Mouse (Mus musculus) MEL (cell line): Measurements from ENCODE around the gene Mfsd4a. TPM values are rescaled to one million over a fixed set of nuclear protein-coding genes. Genes with fewer than 3 reads are reported as not detected.

ENCODE experiments used
- DNase-seq: peaks from one replicate; pipeline ENCODE4 v3.0.0; 2011; ENCODE audit warnings: low read depth, low spot score
- H3K27ac ChIP-seq: 2 replicates; pipeline ENCODE4 v1.5.1; 2012; ENCODE audit warnings: low read depth, mild to moderate bottlenecking, control low read depth, low read length, moderate library complexity; ENCODE audit not compliant: control insufficient read depth
- H3K27me3 ChIP-seq, 2 experiments: fragments of 150-350 bp in 1 of 2; sonication (generic) in 1 of 2; 2 replicates each; pipeline ENCODE4 v1.6.1; 2012; ENCODE audit warnings: low read length in 2 of 2, mild to moderate bottlenecking in 2 of 2, improper control_type of control experiment in 1 of 2, moderate library complexity in 1 of 2; ENCODE audit not compliant: insufficient read depth in 2 of 2, control insufficient read depth in 1 of 2
- H3K36me3 ChIP-seq, 2 experiments: 2 replicates each; pipeline ENCODE4 v1.6.1; 2012 to 2014; ENCODE audit warnings: low read length in 2 of 2, improper control_type of control experiment in 1 of 2, inconsistent platforms in 1 of 2, mild to moderate bottlenecking in 1 of 2; ENCODE audit not compliant: insufficient read depth in 2 of 2, control insufficient read depth in 1 of 2
- H3K4me1 ChIP-seq, 2 experiments: fragments of 150-350 bp in 1 of 2; sonication (generic) in 1 of 2; 2 replicates each; pipeline ENCODE4 v1.6.1; 2012; ENCODE audit warnings: low read length in 2 of 2, improper control_type of control experiment in 1 of 2, mild to moderate bottlenecking in 1 of 2; ENCODE audit not compliant: insufficient read depth in 2 of 2, control insufficient read depth in 1 of 2
- H3K4me3 ChIP-seq, 2 experiments: fragments of 150-350 bp in 1 of 2; sonication (generic) in 1 of 2; 2 replicates each; pipeline ENCODE4 v1.5.1; 2012; ENCODE audit warnings: low read depth in 2 of 2, low read length in 2 of 2, mild to moderate bottlenecking in 2 of 2, moderate library complexity in 2 of 2, control low read depth in 1 of 2, improper control_type of control experiment in 1 of 2; ENCODE audit not compliant: control insufficient read depth in 1 of 2, insufficient read depth in 1 of 2
- H3K79me2 ChIP-seq: 2 replicates; pipeline ENCODE4 v1.6.1; 2012; ENCODE audit warnings: mild to moderate bottlenecking, low read length, moderate library complexity; ENCODE audit not compliant: control insufficient read depth, poor library complexity, insufficient read depth
- H3K9ac ChIP-seq: 2 replicates; pipeline ENCODE4 v1.6.1; 2012; ENCODE audit warnings: low read depth, mild to moderate bottlenecking, control low read depth, low read length, moderate library complexity; ENCODE audit not compliant: control insufficient read depth, poor library complexity, severe bottlenecking
- H3K9me3 ChIP-seq: fragments of 150-350 bp; sonication (generic); replicated peaks from 2 replicates; pipeline ENCODE4 v1.6.1; 2012; ENCODE audit warnings: mild to moderate bottlenecking, low read length, improper control_type of control experiment, moderate library complexity; ENCODE audit not compliant: insufficient read depth
- CHD1 ChIP-seq: IDR thresholded peaks from 2 replicates; pipeline ENCODE4 v1.6.1; 2012; ENCODE audit warnings: low read depth, mild to moderate bottlenecking, inconsistent platforms, low read length, improper control_type of control experiment
- CTCF ChIP-seq, 3 experiments: IDR thresholded peaks in 2 of 3; conservative IDR thresholded peaks in 1 of 3; 2 replicates each; pipeline ENCODE4 v1.5.1; 2011 to 2012; ENCODE audit warnings: low read length in 3 of 3, low read depth in 2 of 3, mild to moderate bottlenecking in 2 of 3, improper control_type of control experiment in 1 of 3, inconsistent platforms in 1 of 3, mixed read lengths in 1 of 3, moderate library complexity in 1 of 3; ENCODE audit not compliant: control insufficient read depth in 1 of 3, insufficient read depth in 1 of 3, poor library complexity in 1 of 3, severe bottlenecking in 1 of 3
- E2F4 ChIP-seq: IDR thresholded peaks from 2 replicates; pipeline ENCODE4 v1.6.1; 2011; ENCODE audit warnings: low read depth, low read length, improper control_type of control experiment, borderline replicate concordance
- ELF1 ChIP-seq: IDR thresholded peaks from 2 replicates; pipeline ENCODE4 v1.6.1; 2014; ENCODE audit warnings: low read depth, mild to moderate bottlenecking, inconsistent platforms, low read length, improper control_type of control experiment, moderate library complexity
- EP300 ChIP-seq, 2 experiments: IDR thresholded peaks; 2 replicates each; pipeline ENCODE4 v1.6.1; 2011; ENCODE audit warnings: improper control_type of control experiment in 2 of 2, low read length in 2 of 2, low read depth in 1 of 2, mild to moderate bottlenecking in 1 of 2
- ETS1 ChIP-seq: IDR thresholded peaks from 2 replicates; pipeline ENCODE4 v1.6.1; 2012; ENCODE audit warnings: low read depth, mild to moderate bottlenecking, inconsistent platforms, low read length, improper control_type of control experiment, moderate library complexity
- GABPA ChIP-seq: IDR thresholded peaks from 2 replicates; pipeline ENCODE4 v1.6.1; 2012; ENCODE audit warnings: low read depth, mild to moderate bottlenecking, inconsistent platforms, low read length, improper control_type of control experiment, moderate library complexity
- GATA1 ChIP-seq: IDR thresholded peaks from 2 replicates; pipeline ENCODE4 v1.6.1; 2011; ENCODE audit warnings: low read depth, low read length, improper control_type of control experiment
- HCFC1 ChIP-seq: IDR thresholded peaks from 2 replicates; pipeline ENCODE4 v1.6.1; 2012; ENCODE audit warnings: low read depth, mild to moderate bottlenecking, inconsistent platforms, low read length, improper control_type of control experiment, moderate library complexity
- JUND ChIP-seq: IDR thresholded peaks from 2 replicates; pipeline ENCODE4 v1.6.1; 2011; ENCODE audit warnings: low read depth, mild to moderate bottlenecking, improper control_type of control experiment, low read length
- KAT2A ChIP-seq: conservative IDR thresholded peaks from 2 replicates; pipeline ENCODE4 v1.6.1; 2012; ENCODE audit warnings: low read depth, low read length, improper control_type of control experiment, inconsistent platforms
- MAX ChIP-seq: IDR thresholded peaks from 2 replicates; pipeline ENCODE4 v1.6.1; 2011; ENCODE audit warnings: low read length, improper control_type of control experiment
- MAZ ChIP-seq: IDR thresholded peaks from 2 replicates; pipeline ENCODE4 v1.6.1; 2012; ENCODE audit warnings: low read depth, mild to moderate bottlenecking, inconsistent platforms, low read length, improper control_type of control experiment
- MXI1 ChIP-seq: IDR thresholded peaks from 2 replicates; pipeline ENCODE4 v1.6.1; 2011; ENCODE audit warnings: mild to moderate bottlenecking, low read depth, low read length, improper control_type of control experiment
- MYB ChIP-seq: IDR thresholded peaks from 2 replicates; pipeline ENCODE4 v1.6.1; 2011; ENCODE audit warnings: mild to moderate bottlenecking, low read depth, low read length, improper control_type of control experiment
- MYC ChIP-seq: IDR thresholded peaks from 2 replicates; pipeline ENCODE4 v1.6.1; 2011; ENCODE audit warnings: low read depth, mild to moderate bottlenecking, low read length, improper control_type of control experiment, moderate library complexity
- NELFE ChIP-seq: IDR thresholded peaks from 2 replicates; pipeline ENCODE4 v1.6.1; 2011; ENCODE audit warnings: low read depth, low read length, improper control_type of control experiment
- POLR2A ChIP-seq, 2 experiments: IDR thresholded peaks; 2 replicates each; pipeline ENCODE4 v1.6.1; 2011 to 2012; ENCODE audit warnings: low read length in 2 of 2, mild to moderate bottlenecking in 2 of 2, control low read depth in 1 of 2, improper control_type of control experiment in 1 of 2, low read depth in 1 of 2, moderate library complexity in 1 of 2; ENCODE audit not compliant: control insufficient read depth in 1 of 2, insufficient read depth in 1 of 2, poor library complexity in 1 of 2
- POLR2AphosphoS2 ChIP-seq: IDR thresholded peaks from 2 replicates; pipeline ENCODE4 v1.6.1; 2011; ENCODE audit warnings: low read length, improper control_type of control experiment
- POLR2AphosphoS5 ChIP-seq: IDR thresholded peaks from 2 replicates; pipeline ENCODE4 v1.6.1; 2012; ENCODE audit warnings: low read depth, borderline replicate concordance, mild to moderate bottlenecking, inconsistent platforms, low read length, moderate library complexity, mixed read lengths
- RAD21 ChIP-seq: IDR thresholded peaks from 2 replicates; pipeline ENCODE4 v1.6.1; 2011; ENCODE audit warnings: mild to moderate bottlenecking, low read depth, low read length, improper control_type of control experiment
- SIN3A ChIP-seq: IDR thresholded peaks from 2 replicates; pipeline ENCODE4 v1.6.1; 2012; ENCODE audit warnings: low read length, improper control_type of control experiment, inconsistent platforms
- SMC3 ChIP-seq: IDR thresholded peaks from 2 replicates; pipeline ENCODE4 v1.6.1; 2011; ENCODE audit warnings: low read depth, low read length, improper control_type of control experiment
- TAL1 ChIP-seq: IDR thresholded peaks from 2 replicates; pipeline ENCODE4 v1.6.1; 2012; ENCODE audit warnings: mild to moderate bottlenecking, inconsistent platforms, low read length, moderate library complexity, mixed read lengths
- TBP ChIP-seq: IDR thresholded peaks from 2 replicates; pipeline ENCODE4 v1.8.0; 2011; ENCODE audit warnings: low read depth, low read length, improper control_type of control experiment
- TCF12 ChIP-seq: IDR thresholded peaks from 2 replicates; pipeline ENCODE4 v1.6.1; 2014; ENCODE audit warnings: low read depth, mild to moderate bottlenecking, inconsistent platforms, low read length, improper control_type of control experiment, moderate library complexity
- USF1 ChIP-seq: IDR thresholded peaks from 2 replicates; pipeline ENCODE4 v1.6.1; 2014; ENCODE audit warnings: low read depth, mild to moderate bottlenecking, inconsistent platforms, low read length, improper control_type of control experiment, moderate library complexity
- ZC3H11A ChIP-seq: IDR thresholded peaks from 2 replicates; pipeline ENCODE4 v1.6.1; 2012; ENCODE audit warnings: low read depth, mild to moderate bottlenecking, inconsistent platforms, low read length, improper control_type of control experiment
- ZMIZ1 ChIP-seq: IDR thresholded peaks from 2 replicates; pipeline ENCODE4 v1.6.1; 2012; ENCODE audit warnings: low read depth, mild to moderate bottlenecking, inconsistent platforms, low read length, improper control_type of control experiment, moderate library complexity
- polyA plus RNA-seq, 2 experiments: library from polyadenylated mRNA; stranded (reverse) in 1 of 2; unstranded in 1 of 2; fragments of >175 nt in 1 of 2; fragments of >200 nt in 1 of 2; gene quantifications; 2 replicates each; pipeline versions ENCODE4 v1.2.1 to v1.2.4; 2012; ENCODE audit warnings: low replicate concordance in 2 of 2, low read depth in 1 of 2; ENCODE audit not compliant: insufficient read length in 2 of 2, insufficient read depth in 1 of 2, missing spikeins in 1 of 2
- total RNA-seq: library from RNA; depleted of rRNA; stranded (reverse); fragments of 300-350 nt; gene quantifications from 2 replicates; pipeline ENCODE4 v1.2.3, GENCODE M21; 2012

Mfsd4a gene
- total and polyA plus RNA-seq, 3 experiments, result 3.6 to 15.5 TPM; not detected in 1

GRCm38 (mm10) chr1:132007828-132008827 lies 59.7 kb downstream of the Mfsd4a start:
- peak overlapping the region; percentile 90 to 96 for H3K4me3 ChIP-seq

GRCm38 (mm10) chr1:132007282-132007815 lies 60.5 kb downstream of the Mfsd4a start, which contains the start of gene Elk4:
Gene Elk4 (plus strand): TSS chr1:132007607.
- H3K79me2 ChIP-seq, result peaks cover 43% of the 10 kb centered on the region
- DNase-seq, result peak; percentile 93
- no peaks in the 10 kb centered on the region for H3K9me3 ChIP-seq
- H3K27me3 ChIP-seq, result no peaks in the 10 kb centered on the region
- peak within 1 kb of the TSS; percentile 98 for H3K27ac ChIP-seq
- H3K36me3 ChIP-seq, result peaks cover 0 to 39% of the 10 kb centered on the region in 2 experiments; a peak in 2 of 4 replicates
- peak within 1 kb of the TSS; percentile 90 to 96 for H3K4me3 ChIP-seq
- peaks cover 27 to 32% of the 10 kb centered on the region in 2 experiments for H3K4me1 ChIP-seq
- H3K9ac ChIP-seq, result peak within 1 kb of the TSS; percentile 93
- TF ChIP-seq MYB, result no peak
- peak; percentile 79 for TF ChIP-seq MAX
- peak; percentile 71 to 76; a peak in 3 of 4 replicates for TF ChIP-seq POLR2A (IDR thresholded peaks at IDR 0.05; ENCODE audit: control insufficient read depth in 1 of 2, insufficient read depth in 1 of 2, low read depth in 1 of 2, low read length in 2 of 2, poor library complexity in 1 of 2)
- TF ChIP-seq NELFE, result peak; percentile 82
- TF ChIP-seq MAZ, result peak; percentile 89
- TF ChIP-seq POLR2AphosphoS2, result peak; percentile 73; the same call in 1 of the 2 replicates
- no peak for TF ChIP-seq E2F4
- no peak; a peak in 1 of 4 replicates for TF ChIP-seq EP300 (IDR thresholded peaks at IDR 0.05; ENCODE audit: low read depth in 1 of 2, low read length in 2 of 2)
- peak; percentile 50; the same call in 1 of the 2 replicates for TF ChIP-seq KAT2A
- TF ChIP-seq USF1, result 0 out of 2 replicates have a peak, but pooled peaks have one; percentile 15
- no peak for TF ChIP-seq CHD1
- peak; percentile 65; the same call in 1 of the 2 replicates for TF ChIP-seq MYC
- peak; percentile 66; the same call in 1 of the 2 replicates for TF ChIP-seq SIN3A
- peak; percentile 61; the same call in 1 of the 2 replicates for TF ChIP-seq TCF12
- TF ChIP-seq SMC3, result 0 out of 2 replicates have a peak, but pooled peaks have one; percentile 8
- no peak for TF ChIP-seq CTCF (IDR thresholded peaks at IDR 0.05 in 2 of 3, conservative IDR thresholded peaks at IDR 0.05 in 1 of 3; ENCODE audit: control insufficient read depth in 1 of 3, insufficient read depth in 1 of 3, low read depth in 2 of 3, low read length in 3 of 3, poor library complexity in 1 of 3, severe bottlenecking in 1 of 3)
- TF ChIP-seq ZC3H11A, result no peak
- no peak for TF ChIP-seq POLR2AphosphoS5
- peak; percentile 77 for TF ChIP-seq ELF1

More at GRCm38 (mm10) chr1:132007828-132008827, 59.7 kb downstream of the Mfsd4a start:
- peaks cover 22 to 29% of the 10 kb centered on the region in 2 experiments for H3K4me1 ChIP-seq
- no peaks in the 10 kb centered on the region for H3K9me3 ChIP-seq
- peak overlapping the region; percentile 93 for H3K9ac ChIP-seq
- TF ChIP-seq POLR2AphosphoS2 (peak; percentile 80; the same call in 1 of the 2 replicates), TAL1 (no peak), GATA1 (no peak), CTCF (IDR thresholded peaks at IDR 0.05 in 2 of 3, conservative IDR thresholded peaks at IDR 0.05 in 1 of 3; ENCODE audit: control insufficient read depth in 1 of 3, insufficient read depth in 1 of 3, low read depth in 2 of 3, low read length in 3 of 3, poor library complexity in 1 of 3, severe bottlenecking in 1 of 3) (peak in 1 of 3 experiments; percentile 3; a peak in 1 of 6 replicates), EP300 (IDR thresholded peaks at IDR 0.05; ENCODE audit: low read depth in 1 of 2, low read length in 2 of 2) (peak in 1 of 2 experiments; percentile 11; a peak in 1 of 4 replicates), ELF1 (peak; percentile 37; the same call in 1 of the 2 replicates), MXI1 (peak; percentile 54; the same call in 1 of the 2 replicates), RAD21 (no peak), MAX (peak; percentile 58; the same call in 1 of the 2 replicates), TBP (no peak; the same call in 1 of the 2 replicates), MAZ (peak; percentile 58; the same call in 1 of the 2 replicates), MYC (peak; percentile 42; the same call in 1 of the 2 replicates), HCFC1 (peak; percentile 63; the same call in 1 of the 2 replicates), CHD1 (no peak; the same call in 1 of the 2 replicates), JUND (no peak), POLR2A (IDR thresholded peaks at IDR 0.05; ENCODE audit: control insufficient read depth in 1 of 2, insufficient read depth in 1 of 2, low read depth in 1 of 2, low read length in 2 of 2, poor library complexity in 1 of 2) (peak; percentile 38 to 78), SIN3A (peak; percentile 81), POLR2AphosphoS5 (0 out of 2 replicates have a peak, but pooled peaks have one; percentile 55), ZMIZ1 (peak; percentile 54; the same call in 1 of the 2 replicates), GABPA (no peak), NELFE (peak; percentile 15), ETS1 (peak; percentile 26)
- no peaks in the 10 kb centered on the region for H3K27me3 ChIP-seq
- H3K79me2 ChIP-seq, result peaks cover 51% of the 10 kb centered on the region
- peak overlapping the region; percentile 98 for H3K27ac ChIP-seq
- peaks cover 2 to 35% of the 10 kb centered on the region in 2 experiments; a peak in 3 of 4 replicates for H3K36me3 ChIP-seq
- peak; percentile 93 for DNase-seq
